Mouse (Mus musculus) CD4-positive, CD25-positive, alpha-beta regulatory T cell, adult 4 months (primary cell): Measurements from ENCODE around the gene Mtfr1l. TPM values are rescaled to one million over a fixed set of nuclear protein-coding genes. Genes with fewer than 3 reads are reported as not detected.
"Not testable (repeated sequence)": the region's sequence is repeated elsewhere in the genome, so short reads cannot be mapped to it uniquely, and the experiment has no call there.

Experiments used
- ATAC-seq: one replicate; pipeline ENCODE4 v1.8.0; 2017
- polyA plus RNA-seq, 2 experiments: library from polyadenylated mRNA; unstranded; fragments of 100-300 nt; shearing (Covaris generic); gene quantifications; one replicate each; pipeline ENCODE4 v1.2.1; 2017

Mtfr1l gene
- polyA plus RNA-seq, 2 experiments from 2014 or later, result 83.6 to 119 TPM

DNA sequence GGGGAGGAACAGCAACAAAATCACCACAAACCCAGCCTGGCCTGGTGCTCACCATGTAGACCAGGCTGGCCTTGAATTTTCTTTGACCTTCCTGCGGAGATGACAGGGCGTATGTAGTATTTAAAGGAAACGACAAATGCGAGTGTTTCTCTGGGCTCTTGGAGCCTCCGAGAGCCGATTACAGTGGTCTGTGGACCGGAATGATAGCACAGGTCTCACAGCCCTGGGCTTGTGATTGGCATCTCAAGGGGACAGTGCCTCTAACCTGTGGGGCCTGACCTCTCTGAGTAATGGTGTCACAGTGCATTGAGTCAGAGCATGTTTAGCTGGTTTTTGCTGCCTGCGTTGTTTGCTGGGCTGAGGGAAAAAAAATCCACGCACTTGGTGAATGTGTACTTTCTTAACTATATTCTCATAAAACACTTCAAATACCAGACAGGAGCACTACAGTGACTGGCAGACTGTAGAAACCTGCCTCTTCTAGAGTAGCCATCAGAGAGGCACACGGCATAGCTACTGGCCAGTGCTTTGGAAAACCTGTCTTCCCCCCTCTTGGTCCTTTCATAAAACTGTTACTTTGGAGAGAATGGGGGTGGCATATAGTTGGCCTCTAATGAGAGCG, 20.8 kb downstream of the Mtfr1l start:
- no peak for ATAC-seq

DNA sequence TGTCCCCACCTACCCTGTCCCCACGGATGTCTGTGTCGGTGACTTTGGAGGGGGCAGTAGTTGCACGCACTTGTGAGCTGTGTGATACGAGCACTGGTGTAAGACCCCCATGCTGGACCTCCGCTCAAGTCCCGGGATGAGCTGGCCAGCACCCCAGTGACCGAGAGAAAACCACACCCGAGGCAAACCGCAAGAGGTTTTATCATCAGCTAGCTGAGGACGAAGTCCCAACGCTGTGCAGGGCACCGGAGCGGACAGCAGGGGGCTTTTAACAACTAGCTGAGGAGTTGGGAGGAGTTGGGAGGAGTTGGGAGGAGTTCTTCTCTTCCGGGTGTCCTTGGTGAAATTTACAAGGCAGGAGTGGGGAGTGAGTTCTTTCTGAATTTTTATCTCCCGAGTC, 22.4 kb downstream of the Mtfr1l start:
- ATAC-seq, result no peak

DNA sequence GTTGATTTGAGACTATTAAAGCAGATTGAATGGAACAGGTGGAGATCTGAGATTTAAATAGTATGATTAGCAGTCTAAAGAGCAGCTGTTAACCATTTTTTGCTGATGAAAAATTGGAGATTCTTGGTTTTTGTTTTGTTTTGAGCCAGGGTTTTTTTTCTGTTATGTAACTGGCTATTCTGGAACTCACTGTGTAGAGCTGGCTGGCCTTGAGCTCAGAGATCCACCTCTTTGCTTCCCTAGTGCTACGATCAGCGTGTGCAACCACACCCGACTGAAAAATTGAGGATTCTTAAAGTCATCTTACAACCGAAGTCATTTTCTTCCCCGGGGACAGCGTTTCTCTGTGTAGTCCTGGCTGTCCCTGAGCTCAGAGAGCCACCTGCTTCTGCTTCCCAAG, 23.5 kb downstream of the Mtfr1l start:
- no peak for ATAC-seq

DNA sequence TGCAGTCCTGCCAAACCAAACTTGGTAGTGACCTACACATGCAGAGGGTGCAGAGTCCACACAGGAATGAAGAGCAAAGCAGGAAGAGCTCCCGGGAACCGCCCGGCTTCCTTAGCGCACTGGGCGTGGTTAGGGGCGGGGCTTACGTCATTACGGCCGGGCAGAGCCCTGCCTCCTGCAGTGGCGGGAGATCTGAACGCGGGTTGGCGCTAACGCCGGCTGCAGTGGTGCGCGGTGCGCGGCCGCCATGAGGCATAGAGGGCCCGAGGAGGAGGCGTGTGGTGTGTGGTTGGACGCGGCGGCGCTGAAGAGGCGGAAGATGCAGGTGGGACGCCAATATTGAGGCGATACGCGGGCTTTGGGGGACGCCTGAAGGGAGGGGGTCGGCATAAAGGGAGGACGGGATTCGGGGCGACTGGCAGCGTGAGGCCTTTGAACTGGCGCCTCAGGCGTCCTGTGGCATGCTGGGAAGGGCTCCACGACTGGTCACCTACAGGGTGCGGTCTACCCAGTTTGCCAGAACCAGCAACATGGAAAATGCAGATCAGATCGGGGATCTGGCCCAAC, 24.3 kb downstream of the Mtfr1l start, which contains the start of gene Aunip:
Aunip (plus strand) TSS at position 155 of the 567 bp plus-strand sequence.
- peak; percentile 99 for ATAC-seq

DNA sequence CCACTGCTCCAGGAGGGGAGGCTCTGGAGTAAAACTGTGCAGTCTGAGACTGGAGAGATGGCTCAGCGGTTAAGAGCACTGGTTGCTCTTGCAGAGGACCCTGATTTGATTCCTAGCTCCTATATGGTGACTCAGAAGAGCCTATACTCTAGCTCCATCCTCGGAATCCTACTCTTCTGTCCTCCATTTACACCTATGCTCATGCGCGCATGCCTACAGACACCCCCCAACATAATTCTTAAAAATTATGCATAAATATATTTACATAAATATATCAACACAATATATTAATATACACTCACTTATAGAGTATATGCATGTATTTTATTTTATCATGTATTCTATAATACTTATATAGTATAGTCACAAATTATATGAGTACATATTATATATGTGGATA, 24.8 kb downstream of the Mtfr1l start:
- ATAC-seq, result no peak

DNA sequence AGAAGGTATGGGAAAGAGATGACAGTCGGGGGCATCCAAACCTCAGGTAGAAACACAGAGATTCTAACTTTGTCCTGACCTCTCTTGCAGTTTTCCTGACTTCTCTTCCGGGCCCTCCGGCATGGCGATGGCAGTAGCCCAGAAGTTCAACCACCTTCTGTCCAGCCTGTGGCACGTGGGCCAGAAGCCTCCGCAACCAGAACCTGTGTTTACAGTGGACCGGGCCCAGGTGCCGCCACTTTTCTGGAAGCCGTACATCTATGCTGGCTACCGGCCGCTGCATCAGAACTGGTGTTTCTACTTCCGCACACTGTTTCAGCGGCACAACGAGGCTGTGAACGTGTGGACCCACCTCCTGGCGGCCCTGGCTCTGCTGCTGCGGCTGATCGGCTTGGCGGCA, 28.5 kb downstream of the Mtfr1l start:
- ATAC-seq, result no peak

DNA sequence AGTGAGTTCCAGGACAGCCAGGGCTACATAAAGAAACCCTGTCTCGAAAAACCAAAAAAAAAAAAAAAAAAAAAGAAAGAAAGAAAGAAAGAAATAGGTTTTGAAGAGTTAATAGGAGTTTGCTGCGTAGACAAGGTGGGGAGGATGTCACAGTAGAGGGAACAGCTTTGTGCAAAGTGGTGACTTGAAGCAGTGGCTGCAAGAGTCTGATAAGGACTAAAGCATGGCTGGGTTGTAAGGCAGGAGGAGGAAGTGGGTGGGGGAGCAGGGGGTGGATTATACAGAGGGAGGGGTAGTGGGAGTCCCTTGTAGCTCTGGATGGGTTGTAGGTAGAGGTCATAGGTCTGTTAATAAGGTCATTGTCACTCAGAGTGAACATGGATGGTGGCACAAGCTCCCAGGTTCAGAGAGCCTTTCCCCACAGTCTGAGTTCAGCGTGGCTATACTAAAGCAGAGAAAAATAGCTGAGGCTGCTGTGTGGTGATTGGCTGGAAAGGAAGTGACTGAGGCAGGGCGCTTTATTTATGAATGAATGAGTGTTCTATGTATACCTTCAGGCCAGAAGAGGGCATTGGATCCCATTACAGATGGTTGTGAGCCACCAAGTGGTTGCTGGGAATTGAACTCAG, 29.1 kb downstream of the Mtfr1l start:
- ATAC-seq, result no peak

DNA sequence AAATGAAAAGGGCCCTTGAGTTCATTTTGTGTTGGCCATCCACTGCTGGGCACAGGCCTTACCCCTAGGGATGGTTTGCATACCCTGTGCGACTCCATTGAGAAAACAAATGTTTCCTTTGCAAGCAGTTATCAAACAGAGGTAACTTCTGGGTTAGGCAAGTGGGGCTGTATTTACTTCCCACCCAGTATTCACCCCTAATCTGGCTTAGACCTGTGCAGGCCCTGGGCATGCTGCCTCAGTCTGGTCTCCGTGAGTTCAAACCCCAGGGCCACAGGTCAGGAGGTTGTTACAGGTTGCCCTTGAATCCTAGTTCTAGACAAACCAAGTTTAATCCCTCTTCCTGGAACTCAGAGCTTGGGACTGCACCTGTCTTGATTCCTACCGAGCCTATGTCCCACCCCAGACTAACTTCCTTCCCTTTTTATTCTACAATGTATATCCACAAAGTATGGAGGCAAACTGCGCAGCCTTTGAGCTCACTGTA, 29.8 kb downstream of the Mtfr1l start:
- ATAC-seq, result no peak

DNA sequence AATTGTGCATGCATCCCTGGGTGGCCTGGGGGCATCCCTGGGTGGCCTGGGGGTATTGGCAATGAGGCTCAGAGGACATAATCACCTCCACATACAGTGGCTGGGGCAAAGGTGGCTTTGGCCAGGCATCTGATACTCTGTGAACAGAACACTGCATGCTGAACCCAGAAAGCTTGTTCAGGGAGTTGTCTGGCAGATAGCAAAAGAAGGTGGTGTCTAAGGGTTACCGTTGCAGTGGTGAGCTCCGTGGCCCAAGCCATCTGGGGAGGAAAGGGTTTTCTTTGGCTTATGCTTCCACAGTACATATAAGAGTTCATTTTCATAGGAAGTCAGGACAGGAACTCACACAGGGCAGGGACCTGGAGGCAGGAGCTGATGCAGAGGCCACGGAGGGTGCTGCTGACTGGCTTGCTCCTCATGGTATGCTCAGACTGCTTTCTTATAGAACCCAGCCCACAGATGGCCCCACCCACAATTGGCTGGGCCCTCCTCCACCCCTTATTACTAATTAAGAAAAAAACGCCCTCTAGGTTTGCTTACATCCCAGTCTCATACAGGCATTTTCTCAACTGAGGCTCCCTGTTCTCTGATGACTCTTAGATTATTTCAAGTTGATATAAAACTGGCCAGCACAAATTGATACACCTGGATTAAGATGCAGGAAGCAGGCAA, 31.4 kb downstream of the Mtfr1l start:
- ATAC-seq, result no peak

DNA sequence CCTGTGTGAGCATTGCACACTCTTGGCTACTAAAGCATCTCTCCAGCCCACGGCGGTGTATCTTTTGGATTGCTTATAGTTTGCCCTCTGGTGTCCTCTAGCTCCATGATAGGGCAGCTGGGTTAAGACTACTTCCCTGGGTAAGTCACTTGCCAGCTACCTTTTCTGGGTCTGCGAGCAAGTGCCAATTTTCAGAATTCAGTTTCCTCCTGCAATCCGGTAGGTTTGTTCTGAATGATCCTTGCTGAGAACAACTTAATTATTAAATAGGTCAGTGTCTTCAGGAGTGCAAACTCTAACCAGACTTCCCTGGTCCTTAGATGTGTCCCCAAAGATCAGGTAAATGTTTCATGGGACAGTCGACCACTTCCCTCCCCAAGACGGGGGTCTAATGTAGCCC, 34.1 kb downstream of the Mtfr1l start:
- no peak for ATAC-seq

DNA sequence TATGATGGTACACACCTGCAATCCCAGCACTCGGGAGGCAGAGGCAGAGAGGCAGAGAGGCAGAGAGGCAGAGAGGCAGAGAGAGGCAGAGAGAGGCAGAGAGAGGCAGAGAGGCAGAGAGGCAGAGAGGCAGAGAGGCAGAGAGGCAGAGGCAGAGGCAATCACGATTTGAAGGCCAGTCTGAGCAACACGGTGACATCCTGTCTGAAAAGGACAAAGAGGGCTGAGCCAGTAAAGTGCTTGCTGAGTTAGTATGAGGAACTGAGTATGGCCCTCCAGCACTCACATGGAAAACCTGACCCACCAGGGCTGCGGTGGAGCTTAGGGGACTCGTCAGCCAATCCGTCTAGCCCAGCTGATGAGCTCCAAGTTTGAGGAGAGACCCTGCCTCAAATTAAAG, 36.2 kb downstream of the Mtfr1l start:
- ATAC-seq, result not testable (repeated sequence)

DNA sequence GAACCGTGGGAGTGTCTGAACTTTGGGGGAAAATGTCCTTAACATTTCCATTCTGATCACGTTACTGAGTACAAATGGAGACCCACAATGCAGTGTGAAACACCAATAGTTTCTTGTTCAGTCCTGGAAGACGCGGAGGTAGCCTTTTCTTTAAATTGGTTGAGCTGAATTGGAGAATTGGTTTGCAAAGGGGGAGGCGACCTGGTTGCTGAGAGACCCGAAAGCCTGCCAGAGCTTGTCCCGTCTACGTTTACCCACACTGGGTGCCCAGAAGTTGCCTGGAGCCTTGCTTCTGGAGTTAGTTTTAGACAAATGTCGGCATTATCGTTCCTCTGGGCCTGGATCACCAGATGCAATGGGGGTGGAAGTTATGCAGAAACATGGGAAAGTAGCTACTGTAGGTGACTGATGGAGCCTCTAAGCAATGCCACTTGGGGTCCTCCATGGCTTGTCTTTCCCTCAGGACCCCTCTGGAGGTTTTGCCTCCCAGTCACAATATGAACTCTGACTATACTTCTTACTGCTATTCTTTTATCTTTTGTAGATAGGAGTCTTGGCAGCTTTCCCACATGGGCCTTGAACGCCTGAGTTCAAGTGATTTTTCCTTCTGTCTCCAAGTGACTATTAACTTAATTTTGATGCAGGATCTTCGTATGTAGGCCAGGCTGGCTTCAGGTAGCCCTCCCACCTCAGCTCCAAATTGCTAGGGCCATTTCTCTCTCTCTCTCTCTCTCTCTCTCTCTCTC, 37.0 kb downstream of the Mtfr1l start:
- ATAC-seq, result no peak

DNA sequence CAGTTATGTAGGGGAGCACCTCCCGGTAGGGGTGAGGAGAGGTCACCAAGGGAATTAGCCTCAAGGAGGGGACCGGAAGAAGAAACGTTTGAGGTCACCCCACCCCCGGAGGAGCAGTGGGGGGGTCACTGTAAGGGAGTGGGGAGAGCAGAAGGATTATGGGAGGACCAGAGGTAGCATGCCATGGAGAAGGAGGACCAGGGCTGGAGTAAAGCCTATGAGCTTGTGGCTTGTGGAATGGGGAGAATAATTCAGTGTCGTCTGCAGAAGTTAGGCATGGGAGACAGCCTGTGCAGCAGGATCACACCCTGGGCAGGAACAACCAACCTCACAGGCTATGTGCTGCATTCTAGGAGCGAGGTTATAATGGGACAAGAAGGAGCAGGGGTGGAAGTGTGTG, 38.0 kb downstream of the Mtfr1l start:
- no peak for ATAC-seq

DNA sequence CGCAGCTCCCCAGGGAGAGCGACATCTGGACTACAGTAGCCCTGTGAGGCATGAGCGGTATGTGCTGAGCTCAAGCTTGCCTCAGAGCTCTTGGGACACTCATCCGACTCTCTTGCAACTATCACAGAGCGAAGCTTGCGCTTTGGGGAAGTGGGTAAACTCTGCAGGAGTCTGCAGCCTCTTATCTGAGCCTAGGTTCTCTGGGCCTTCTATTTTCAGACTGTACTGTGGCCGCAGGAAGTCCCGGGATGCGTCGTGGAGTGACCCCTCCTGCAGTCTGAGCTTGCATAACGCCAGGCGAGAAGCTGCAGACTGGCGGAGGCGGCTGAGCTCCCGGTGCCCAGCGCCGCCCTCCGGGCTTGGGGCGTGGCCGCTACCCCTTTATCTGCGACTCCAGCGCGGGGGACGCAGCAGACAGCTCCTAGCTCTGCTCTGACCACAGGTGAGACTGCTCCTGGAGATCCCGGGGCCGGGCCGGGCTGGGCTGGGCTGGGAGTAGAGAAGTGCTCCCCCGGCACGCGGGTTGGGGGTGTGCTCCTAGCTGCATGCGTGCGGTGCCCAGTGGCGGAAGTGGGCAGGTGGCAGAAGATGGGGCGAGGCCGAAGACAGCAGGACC, 38.5 kb downstream of the Mtfr1l start, which contains the start of gene Paqr7:
Paqr7 (plus strand) TSS at position 103 of the 616 bp plus-strand sequence.
- peak; percentile 27 for ATAC-seq

DNA sequence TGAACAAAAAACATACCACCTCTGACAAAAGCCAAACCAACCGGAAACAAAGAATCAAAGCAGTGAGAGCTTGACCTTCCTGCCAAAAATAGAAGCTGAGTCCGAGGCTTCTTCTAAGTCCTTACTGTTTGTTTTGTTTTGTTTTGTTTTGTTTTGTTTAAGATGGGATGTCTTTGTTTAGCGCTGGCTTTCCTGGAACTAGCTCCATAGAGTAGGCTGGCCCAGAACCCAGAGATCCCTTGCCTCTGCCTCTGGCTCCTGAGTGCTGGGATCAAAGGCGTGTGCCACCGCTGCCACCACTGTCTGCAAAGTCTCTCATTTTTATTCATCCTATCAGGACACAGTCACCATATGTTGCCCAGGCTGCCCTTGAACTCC, 39.7 kb downstream of the Mtfr1l start:
- no peak for ATAC-seq

DNA sequence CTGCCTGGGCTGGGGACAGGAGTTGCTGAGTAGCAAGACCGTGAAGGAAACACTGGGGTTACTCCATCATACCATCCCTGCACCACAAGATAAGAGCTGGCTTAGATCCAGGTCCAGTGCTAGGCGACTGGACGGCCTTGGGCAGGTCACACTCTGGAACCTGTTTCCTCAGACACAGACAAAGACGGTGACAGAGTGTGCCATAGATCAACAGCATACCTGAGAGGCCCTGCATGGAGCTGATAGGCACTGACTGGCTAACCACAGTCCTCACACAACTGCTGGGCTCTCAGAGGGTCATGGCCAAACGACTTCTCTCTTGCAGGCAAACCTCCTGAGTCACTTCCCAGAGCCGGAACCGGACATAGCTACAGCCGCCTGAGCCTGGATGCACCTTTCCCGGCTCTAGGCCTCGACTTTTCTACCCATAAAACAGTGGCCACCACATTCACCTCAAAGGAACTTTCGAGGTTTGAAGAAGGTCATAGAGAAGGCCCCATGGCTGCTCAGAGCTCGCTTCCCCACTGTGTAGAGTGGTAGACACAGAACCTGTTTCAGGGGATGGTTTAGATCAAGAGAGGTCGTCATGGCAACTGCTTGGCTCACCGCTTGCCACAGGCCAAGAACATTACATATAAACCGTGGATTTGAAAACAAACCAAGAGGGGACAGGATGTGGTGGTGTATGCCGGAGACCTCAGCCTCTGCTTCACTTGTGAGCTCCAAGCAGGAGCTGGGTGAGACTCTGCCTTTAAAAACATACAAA, 40.2 kb downstream of the Mtfr1l start:
- peak; percentile 93 for ATAC-seq

DNA sequence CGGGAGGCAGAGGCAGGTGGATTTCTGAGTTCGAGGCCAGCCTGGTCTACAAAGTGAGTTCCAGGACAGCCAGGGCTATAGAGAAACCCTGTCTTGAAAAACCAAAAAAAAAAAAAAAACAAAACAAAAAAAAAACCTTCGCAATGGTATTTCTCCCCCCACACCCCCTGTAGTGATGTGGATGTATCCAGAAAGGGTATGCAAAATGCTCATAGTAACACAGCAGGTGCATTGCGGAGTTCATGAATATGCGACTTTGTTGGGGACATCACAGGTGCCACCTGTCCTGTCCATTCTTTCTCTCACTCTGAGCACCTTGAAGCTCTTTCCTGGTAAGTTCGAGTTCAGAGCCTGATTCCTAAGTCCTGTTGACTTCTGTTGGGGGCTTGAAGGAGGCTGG, 41.0 kb downstream of the Mtfr1l start:
- ATAC-seq, result not testable (repeated sequence)

DNA sequence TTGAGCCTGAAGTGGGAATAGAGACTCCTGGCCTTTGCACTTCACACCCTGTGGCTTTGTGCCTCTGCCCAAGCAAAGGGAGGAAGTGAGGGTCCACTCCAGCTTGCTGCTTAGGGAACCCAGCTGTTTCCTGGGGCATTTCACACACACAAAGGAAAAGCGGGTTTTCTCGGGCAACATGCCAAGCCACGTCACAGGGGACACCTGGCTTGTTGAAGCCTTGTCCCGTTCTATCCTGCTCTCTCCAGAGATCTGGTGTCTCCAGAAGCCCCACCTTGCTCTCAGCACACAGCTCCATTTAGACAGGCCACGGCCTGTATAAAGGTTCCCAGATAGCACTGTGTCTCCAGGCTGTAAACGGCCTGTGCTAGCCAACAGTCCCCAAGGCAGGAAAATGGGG, 43.5 kb downstream of the Mtfr1l start:
- ATAC-seq, result no peak

DNA sequence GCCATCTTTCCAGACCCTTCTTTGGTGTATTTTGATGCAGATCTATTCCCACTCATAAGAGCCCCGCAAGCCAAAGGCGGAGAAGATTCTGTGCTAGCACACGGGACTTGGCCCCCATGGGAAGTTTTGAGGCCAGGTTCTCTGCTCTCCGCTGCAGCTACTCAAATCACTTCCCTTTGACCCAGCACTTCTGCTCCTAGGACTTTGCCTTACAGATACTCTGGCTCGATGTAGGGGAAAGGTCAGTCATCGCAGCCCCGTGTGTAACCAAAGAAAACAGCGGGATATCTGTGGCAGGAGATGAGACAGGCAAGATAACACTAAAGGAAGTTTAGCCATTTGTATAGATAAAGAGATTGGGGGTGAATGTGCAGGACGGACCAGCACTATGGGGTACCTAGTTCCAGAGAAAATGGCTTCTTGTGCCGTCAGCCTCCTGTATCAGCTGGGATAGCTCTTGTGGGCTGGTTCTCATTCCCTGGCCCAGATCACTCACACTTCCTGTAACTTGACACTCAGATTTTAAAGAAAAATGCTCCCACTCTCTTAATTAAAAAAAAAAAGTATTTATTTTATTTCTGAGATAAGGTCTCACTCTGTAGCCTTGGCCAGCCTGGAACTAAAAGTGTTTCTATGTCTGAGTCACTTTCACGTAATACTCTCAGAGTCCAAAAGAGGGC, 45.1 kb downstream of the Mtfr1l start:
- no peak for ATAC-seq

DNA sequence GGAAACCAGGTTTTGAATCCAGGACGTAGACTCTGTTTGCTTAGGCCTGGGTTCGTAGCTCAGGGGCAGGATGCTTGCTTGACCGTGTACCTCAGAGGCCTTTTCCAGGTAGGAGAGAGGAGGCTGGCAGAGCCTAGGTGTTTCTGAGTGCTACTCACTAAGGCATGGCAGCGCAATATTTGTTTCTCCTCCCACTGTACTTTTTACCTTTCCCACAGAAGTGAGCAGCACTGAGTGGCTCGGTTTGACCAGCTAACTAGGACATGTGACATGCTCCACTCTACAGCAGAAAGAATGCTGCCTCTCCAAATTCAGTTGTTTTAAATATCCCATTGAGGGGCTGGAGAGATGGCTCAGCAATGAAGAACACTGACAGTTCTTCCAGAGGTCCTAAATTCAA, 47.0 kb downstream of the Mtfr1l start:
- ATAC-seq, result no peak
